Mouse (Mus musculus) natural killer cell, adult 2 months (primary cell): ENCODE results near the gene Gm9844.
"Not testable (repeated sequence)": the region's sequence is repeated elsewhere in the genome, so short reads cannot be mapped to it uniquely, and the experiment has no call there.

Experiments used
- DNase-seq, 2 experiments: peaks; one replicate each; pipeline ENCODE4 v3.0.0; 2022; ENCODE audit warnings: low spot score in 2 of 2

The Gm9844 gene

GRCm38 (mm10) chr7:24869080-24869479 lies 7.1 kb downstream of the Gm9844 start:
- no peak for DNase-seq

GRCm38 (mm10) chr7:24869532-24870165 lies 7.6 kb downstream of the Gm9844 start, which contains the start of the genes Lypd4 and Dmrtc2:
Gene Lypd4, minus strand, starts transcription at chr7:24869941.
Gene Dmrtc2, plus strand, starts transcription at chr7:24870057.
- no peak for DNase-seq

- no peak for DNase-seq
Measured at GRCm38 (mm10) chr7:24877588-24877987, 15.6 kb downstream of the Gm9844 start.

- DNase-seq: no peak
Measured at GRCm38 (mm10) chr7:24879620-24880019, 17.6 kb downstream of the Gm9844 start.

- no peak for DNase-seq
Measured at GRCm38 (mm10) chr7:24882416-24883199, 20.6 kb downstream of the Gm9844 start.

GRCm38 (mm10) chr7:24883896-24884692 lies 22.1 kb downstream of the Gm9844 start, which contains the start of gene Rps19:
Gene Rps19, plus strand, starts transcription at chr7:24884371.
- DNase-seq: peak; percentile 98

- no peak for DNase-seq
Measured at GRCm38 (mm10) chr7:24884693-24885291, 22.8 kb downstream of the Gm9844 start.

- DNase-seq: no peak
Measured at GRCm38 (mm10) chr7:24885468-24886307, 23.7 kb downstream of the Gm9844 start.

DNA sequence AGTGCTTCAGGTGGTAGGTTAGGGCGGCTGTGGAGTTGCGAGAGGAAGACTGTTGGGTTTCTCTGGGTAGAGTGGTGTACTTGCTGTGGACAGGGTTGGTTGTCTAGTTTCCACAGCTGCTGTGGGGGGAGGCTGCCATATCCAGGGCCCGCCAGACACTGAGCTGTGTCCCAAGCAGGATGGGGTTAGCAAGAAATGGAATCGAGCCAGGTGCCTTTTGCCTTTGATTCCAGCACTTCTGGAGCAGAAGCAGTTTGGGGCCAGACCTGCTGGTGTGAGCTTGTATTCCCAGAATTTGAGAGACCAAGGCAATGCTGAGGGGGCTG lies 24.3 kb downstream of the Gm9844 start:
- DNase-seq: no peak

- no peak for DNase-seq
Measured at GRCm38 (mm10) chr7:24887096-24887495, 25.1 kb downstream of the Gm9844 start.

DNA sequence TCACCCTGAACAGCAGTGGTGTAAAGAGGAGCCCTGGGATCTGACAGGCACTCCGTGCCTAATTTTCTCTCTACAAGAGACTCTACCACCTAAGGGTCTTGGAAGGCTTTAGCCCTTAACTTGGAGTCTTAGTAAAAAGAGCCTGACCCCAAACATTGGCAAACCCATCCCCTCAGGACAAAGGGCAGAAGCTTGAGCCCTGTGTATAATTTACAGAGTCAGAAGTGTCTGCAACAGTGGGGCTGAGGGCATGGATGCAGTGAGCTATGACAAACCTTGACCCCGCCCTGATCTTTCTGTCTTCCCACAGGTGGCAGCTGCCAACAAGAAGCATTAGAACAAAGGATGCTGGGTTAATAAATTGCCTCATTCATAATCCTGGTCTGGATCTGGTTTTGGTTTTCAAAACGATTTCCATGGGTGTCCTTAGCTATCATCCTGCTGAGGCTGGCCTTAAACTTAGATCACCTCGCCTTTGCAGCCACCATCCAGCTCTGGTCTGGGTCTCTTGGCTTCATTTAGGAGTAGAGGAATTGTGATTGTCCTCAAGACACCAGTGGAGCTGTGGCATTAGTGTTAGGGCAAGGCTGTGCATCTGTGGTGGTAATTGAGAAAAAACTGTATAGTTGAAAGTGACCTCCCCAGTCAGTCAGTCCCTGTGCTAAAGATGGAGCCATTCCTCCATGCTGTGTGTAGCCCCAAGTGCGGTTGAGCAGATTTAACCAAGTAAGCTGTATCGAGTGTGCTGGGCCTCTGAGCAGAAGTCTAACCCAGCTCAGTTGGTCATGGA lies 27.6 kb downstream of the Gm9844 start:
- no peak for DNase-seq

DNA sequence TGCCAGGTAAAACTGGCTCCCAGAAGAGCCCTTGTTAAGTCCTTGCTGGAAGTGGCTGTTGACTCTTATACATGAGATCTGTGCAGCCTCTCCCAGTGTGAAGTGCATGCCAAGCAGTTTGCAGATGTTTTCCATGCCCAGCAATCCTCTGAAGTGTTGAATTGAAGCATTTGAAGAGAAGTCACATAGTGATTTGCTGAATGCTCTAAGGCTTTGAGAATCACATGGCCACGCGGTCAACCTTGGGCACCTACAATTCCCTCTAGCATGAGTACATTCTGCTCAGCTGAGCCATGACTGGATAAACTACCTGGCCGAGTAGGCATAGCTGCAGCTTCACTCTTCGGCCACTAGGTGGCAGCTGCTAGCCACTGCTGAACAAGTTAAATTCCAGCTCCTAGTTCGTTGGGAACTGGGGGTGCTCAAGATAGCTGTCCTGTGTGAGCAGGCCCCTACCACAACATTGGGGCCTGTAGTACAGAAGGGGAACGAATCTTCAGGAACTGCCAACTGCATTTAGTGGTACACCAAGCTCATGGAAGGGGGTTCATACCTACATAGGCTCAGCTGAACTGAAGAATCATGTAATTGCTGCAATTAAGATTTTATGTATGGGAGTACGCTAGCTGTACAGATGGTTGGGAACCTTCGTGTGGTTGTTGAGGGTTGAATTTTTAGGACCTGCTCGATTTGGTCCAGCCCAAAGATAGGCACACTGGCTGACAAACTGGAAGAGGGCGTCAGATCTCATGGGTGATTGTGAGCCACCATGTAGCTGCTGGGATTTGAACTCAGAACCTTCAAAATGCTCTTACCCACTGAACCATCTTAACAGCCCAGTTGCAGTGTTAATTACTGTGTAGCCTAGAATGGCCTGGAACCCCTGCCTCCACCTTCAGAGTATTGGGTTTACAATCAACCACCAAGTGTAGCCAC lies 28.5 kb downstream of the Gm9844 start:
- peak; percentile 52 to 74 for DNase-seq

- no peak for DNase-seq
Measured at GRCm38 (mm10) chr7:24891241-24892124, 29.5 kb downstream of the Gm9844 start.

GRCm38 (mm10) chr7:24892125-24892583 lies 30.1 kb downstream of the Gm9844 start:
- DNase-seq: no peak

DNA sequence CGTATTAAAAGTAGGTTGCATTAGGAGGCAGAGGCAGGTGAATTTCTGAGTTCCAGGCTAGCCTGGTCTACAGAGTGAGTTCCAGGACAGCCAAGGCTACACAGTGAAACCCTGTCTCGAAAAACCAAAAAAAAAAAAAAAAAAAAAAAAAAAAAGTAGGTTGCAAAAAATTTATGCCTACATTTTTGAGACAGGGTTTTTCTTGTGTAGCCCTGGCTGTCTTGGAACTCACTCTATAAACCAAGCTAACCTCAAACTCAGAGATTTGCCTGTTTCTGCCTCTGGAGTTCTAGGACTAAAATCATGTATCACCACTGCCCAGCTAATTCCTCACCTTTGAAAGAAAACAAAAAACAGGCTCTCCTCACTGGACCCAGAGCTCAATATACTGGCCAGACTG lies 33.7 kb downstream of the Gm9844 start:
- not testable (repeated sequence) for DNase-seq

DNA sequence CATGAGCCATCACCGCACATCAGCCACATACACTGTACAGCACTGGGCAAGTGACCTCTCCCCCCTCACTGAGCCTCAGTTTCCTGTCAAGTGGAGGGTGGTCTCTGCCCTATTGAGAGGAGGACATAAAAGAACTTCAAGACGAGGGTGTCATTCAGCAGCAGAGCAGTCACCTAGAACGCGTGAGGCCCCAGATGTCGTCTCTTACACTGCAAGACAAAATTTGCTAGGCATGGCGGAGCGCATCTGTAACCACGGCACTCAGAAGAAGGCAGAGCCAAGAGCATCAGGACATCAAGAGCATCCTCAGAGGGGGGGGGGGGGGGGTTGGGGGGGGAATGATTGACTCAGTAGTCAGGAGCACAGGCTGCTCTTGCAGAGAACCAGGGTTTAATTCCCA lies 34.3 kb downstream of the Gm9844 start:
- DNase-seq: peak in 1 of 2 experiments; percentile 43

DNA sequence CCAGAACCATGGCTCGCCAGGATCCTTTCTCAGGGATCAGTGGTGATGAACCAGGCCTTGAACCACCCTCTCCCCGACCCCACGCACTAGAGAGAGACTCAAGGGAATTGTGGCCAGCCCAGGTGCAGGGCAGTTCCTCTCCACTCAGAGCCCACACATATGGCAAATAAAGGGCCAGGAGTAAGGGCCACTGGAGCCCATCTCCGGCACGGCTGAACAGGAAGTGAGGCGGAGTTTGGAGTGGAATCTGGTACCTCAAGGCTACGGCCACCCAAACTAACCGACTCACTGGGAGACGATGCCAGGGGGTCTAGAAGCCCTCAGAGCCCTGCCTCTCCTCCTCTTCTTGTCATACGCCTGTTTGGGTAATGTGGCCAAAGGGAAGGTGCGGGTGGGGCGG lies 35.2 kb downstream of the Gm9844 start, which contains the start of gene Cd79a:
Gene Cd79a (plus strand): TSS at position 158 of the 400 bp plus-strand sequence.
- DNase-seq: peak in 1 of 2 experiments; percentile 86

DNA sequence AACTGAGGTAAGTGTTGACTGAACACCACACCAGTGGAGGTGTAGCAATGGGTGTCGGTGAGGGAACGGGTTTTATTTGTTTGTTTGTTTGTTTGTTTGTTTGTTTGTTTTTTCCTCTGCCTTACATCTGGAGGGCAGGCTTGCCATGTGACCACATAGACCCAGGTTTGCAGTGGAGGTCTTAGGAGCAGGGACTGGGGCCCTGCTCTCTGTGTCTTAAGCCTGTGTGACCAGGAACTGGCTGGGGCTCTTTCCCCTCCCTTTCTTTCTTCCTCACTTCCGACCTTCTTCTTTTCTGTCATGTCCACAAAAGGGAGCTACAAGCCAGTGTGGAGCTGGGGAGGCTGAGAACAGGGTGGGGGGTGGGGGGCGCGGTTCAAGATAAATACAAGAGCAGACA lies 35.9 kb downstream of the Gm9844 start:
- DNase-seq: no peak
